Mouse (Mus musculus): ENCODE measurements around the gene Klhl5. TPM values are rescaled to one million over a fixed set of nuclear protein-coding genes. Genes with fewer than 3 reads are reported as not detected.

The Klhl5 gene
- total RNA-seq, 2 experiments from 2014 or later = 53.1 to 67.7 TPM

DNA sequence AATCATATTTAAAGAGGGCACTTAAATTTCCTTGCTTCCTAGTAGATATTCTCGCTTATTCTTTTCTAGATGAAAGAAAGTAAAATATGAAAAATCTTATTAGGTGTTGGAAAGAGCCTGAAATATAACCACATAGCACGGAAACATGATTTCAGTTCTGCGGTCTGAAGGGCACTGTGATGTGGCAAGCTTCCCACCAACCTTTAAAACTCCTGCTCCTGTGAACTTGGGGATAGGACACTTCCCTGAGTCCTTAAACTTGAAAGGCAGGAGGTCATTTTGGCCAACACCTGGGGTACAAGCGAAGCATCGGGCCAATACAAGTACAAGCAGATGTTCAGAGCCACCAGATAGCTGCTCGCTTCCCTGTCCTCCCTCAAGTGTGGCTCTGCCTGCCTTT is 42.4 kb downstream of the Klhl5 start:
- DNase-seq = no peak

DNA sequence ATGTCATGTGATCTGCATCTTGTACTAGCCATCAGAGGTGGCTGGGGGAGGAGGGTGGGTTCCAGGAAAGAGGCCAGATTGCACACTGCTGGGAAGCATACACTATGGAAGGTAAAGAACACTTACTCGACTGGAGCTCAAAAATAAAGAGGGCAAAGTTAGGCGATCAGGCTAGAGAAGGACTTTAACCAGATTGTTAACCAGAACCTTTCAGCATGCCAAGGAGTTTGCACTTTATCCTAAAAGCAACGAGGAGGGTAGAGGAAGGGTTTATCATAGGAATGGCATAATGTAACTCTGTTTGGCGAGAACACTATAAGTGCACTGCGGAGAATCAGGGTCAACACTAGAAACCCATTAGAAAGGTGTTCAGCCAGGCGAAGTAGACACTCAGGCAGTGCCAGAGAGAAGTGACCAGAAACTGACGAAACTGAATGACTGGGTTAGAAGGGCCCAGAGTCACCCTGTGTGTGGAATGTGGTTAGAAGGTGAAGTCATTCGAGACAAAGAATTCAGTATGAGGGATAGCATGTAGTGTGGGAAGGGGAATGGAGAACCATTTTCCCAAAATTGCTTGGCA is 43.1 kb downstream of the Klhl5 start:
- DNase-seq = no peak

DNA sequence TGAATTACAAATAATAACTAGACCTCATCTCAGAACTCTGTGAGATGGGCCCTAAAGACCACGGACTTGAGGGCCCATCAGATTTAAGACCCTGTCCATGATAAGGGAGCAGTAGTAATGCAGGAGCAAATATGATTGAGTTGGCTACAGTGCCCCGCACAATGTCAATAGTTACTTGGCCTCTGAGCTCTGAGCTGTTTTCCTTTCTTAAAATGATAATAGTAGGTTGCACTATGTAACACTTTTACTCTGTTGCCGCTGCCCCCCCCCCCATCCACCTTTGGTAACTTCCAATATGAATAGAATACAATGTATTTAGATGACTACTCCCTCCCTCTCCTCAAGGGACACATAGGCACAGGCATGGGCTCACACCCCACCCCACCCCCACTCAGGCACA is 43.9 kb downstream of the Klhl5 start:
- DNase-seq = no peak

DNA sequence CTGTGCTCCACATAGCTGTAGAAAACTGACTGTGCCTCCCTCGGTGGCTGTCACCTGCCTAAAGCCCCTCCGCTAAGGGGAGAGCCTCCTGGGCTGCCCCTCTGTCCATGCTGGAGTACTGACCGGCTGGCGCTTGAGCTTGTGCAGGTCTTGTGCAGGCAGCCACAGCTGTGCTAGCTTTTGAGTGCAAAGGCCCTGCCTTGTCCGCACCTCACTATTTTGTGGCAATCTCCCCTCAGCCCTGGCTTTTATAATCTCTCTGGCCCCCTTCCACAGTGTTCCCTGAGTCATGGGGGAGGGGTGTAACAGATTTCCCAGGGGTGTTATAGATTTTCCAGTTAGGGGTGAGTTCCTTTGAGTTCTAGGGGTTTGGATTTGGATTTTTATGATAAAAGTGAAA is 44.4 kb downstream of the Klhl5 start:
- no peak for DNase-seq

- no peak for DNase-seq
Measured at GRCm38 (mm10) chr5:65154287-65154686, 46.9 kb downstream of the Klhl5 start.

- DNase-seq = peak; percentile 38 to 61
Measured at GRCm38 (mm10) chr5:65156853-65157252, 49.5 kb downstream of the Klhl5 start.

DNA sequence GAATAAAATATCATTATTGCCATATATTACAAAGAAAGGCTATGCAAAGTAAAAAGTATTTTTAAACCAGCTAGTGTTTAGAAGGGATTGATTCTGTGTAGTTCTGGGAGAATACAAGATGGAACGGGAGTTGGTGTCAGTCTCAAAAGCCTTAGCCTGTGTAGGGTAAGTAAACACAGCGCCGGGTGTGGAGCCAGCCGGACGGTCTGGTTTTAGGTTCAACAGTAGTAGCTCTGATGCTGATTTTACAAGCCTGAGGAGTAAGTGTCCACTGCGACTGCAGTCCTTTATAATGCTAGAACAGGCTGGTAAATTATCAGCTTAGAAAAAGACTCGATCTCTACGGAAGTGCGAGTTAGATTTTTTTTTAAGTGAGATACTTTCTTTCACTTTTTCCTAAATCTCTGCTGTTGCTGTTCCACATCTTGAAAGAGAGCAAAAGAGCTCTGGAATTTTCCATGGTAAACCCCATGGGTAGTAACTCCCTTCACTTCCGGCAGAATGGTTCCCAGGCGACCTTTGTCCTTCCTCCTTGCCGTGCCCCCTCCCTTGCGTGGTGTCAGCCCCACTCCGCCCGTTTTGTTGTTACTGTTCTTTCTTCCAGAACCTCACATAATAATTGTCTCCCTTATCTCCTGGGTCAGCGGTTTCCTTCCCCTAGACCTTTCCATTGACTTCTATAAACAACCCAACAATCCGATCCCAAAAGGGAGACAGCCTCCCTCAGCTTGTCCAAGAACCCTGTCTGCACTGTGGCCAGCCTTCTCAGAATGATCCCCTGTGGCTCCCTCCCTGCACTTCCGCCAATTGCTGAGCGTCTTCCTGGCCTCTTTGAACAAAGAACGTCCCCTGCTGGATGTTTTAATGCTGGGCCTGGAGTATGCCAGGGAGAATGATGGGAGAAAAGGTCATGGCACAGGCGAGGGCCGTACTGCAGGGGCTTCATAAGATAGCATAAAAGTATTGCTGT is 50.4 kb downstream of the Klhl5 start:
- DNase-seq = peak; percentile 59 to 75

DNA sequence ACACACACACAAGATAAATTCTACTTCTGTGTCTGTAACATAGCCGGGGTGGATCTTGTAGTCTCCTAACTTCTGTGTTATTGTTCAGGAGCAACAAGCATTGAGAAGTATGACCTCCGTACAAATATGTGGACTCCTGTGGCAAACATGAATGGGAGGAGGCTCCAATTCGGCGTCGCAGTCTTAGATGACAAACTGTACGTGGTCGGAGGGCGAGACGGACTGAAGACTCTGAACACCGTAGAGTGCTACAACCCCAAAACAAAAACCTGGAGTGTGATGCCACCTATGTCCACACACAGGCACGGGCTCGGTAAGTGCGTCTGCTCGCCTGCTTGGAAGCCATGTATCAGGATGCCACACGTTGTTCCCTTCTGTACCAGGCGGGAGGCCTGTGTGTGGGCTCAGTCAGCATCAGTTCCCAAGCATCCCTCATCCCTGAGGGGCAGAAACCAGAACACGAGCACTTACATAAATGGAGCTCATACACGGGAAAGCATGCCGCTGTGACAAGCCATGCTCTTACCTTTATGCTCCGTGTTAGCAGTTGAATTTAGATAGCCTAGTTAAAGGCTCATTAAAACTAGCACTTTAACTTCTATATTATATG is 51.5 kb downstream of the Klhl5 start:
- no peak for DNase-seq

- no peak for DNase-seq
Measured at GRCm38 (mm10) chr5:65163001-65163400, 55.7 kb downstream of the Klhl5 start.

- DNase-seq = no peak
Measured at GRCm38 (mm10) chr5:65163489-65164092, 56.3 kb downstream of the Klhl5 start.

DNA sequence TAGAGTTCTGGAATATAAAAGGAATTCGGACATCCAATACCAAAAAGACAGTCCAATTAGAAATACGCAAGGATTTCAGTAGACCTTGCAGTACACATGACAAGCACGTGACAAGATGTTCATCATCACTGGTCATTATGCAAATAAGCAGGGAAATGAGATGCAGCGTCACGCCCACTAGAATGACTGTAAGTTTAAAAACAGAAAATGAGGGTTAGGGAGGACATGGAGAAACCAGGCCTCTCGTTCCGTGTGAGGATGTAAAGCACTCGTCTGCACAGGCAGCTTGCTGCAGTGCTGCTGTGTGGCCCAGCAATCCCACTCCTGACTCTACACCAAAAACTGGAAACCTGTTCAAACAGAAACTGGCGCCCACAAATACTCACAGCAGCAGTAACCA is 62.9 kb downstream of the Klhl5 start:
- no peak for DNase-seq

- DNase-seq = peak; percentile 35 to 57
Measured at GRCm38 (mm10) chr5:65175035-65175917, 67.9 kb downstream of the Klhl5 start.

DNA sequence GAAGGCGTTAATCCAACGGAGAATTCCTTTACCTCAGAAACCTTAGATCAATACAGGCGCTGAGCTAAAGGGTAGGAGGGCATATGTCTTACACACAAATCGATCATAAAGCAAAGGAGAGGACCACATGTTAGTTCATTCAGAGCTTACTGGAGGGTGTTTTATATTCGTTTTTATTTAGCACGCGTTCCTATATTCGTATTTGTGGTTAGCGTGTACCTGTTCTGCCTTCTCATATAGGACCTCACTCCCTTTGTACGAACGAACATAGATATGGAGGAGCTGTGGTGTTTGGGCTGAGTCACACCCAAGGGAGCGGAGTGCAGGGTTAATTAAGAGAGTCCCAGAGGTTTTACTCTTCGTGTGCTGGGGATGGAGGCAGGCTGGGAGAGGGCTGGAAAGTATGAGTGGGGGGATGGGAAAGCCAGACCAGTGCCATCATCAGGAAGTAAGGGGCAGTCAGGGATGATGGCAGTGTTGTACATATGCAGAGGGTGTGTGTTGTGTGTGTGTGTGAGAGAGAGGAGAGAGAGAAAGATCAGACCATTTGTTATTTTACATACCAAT is 68.7 kb downstream of the Klhl5 start:
- no peak for DNase-seq

GRCm38 (mm10) chr5:65177026-65177514 is 69.7 kb downstream of the Klhl5 start:
- DNase-seq = peak; percentile 51 to 64

DNA sequence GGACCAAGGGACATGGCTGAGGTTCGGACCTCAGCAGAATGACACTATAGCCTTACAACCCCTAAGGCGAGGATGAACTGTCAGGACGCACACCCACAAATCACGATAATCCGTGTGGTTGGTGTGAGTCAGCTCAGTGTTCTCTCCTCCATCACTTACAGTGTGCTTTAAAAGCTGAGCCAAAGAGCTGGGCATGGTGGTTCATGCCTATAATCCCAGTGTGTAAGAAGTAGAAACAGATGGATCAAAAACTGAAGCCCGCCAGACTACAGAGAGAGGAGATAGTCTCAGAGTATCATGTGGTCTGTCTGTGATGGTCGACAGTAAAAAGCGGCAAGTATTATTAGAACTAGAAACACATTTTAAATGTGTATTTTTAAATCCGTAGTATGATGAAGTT is 71.1 kb downstream of the Klhl5 start:
- no peak for DNase-seq

- no peak for DNase-seq
Measured at GRCm38 (mm10) chr5:65181160-65181793, 73.9 kb downstream of the Klhl5 start.

DNA sequence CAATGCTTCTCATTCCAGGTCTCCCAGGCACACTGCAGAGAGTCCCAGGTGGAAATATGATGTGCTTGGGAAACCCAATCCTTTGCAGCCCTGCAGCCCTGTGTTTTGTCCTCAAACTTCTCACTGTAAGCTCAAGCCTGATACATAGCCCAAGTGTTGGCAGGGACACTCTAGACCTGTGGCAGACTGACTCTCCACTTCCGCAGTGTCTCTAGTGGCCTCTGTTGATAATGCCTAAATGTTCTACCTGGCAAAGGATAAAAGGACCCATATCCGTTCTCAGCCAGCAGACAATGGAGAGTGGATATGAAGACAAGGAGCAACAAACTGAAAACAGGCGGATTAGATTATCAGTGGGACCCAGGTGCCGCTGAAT is 74.4 kb downstream of the Klhl5 start:
- no peak for DNase-seq

GRCm38 (mm10) chr5:65182268-65182667 is 74.9 kb downstream of the Klhl5 start:
- no peak for DNase-seq

GRCm38 (mm10) chr5:65191601-65192000 is 84.3 kb downstream of the Klhl5 start:
- DNase-seq = no peak

- peak in 1 of 2 experiments; percentile 13 for DNase-seq
Measured at GRCm38 (mm10) chr5:65194441-65194840, 87.1 kb downstream of the Klhl5 start.

All from adrenal gland, postnatal 36 days (tissue).